Mouse (Mus musculus) adrenal gland, postnatal 25 days (tissue): ENCODE measurements at regions not wholly inside any gene's neighbourhood (a gene's known extent, or its start where the extent isn't known, plus 50 kb on each side); places are given as distances from the start of the nearest gene placed in this dataset.

Experiments used
- DNase-seq: peaks from one replicate; pipeline ENCODE4 v3.0.0; 2021; ENCODE audit warnings: mixed read lengths

DNA sequence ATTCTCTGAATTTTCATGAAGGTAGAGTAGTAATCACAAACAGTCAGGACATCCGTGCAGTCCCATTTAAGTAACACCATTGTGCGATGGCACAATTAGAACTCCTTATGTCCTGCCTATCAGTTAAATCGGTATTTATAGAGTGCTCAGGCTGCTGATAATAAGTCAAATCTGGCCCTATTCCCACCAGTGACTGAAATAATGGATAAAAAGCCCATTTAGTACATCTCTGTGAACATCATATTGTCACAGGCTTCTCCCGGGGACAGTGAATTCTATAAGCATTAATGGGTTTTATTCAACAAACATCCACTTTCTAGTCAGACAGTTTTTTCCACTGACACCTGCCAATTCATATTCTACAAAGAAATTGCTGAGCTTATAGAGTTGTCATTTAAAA lies 296.1 kb downstream of the Icos start:
- DNase-seq: no peak

GRCm38 (mm10) chr1:61274244-61274643 lies 296.5 kb downstream of the Icos start:
- no peak for DNase-seq

GRCm38 (mm10) chr1:61277170-61277710 lies 299.5 kb downstream of the Icos start:
- DNase-seq: no peak

DNA sequence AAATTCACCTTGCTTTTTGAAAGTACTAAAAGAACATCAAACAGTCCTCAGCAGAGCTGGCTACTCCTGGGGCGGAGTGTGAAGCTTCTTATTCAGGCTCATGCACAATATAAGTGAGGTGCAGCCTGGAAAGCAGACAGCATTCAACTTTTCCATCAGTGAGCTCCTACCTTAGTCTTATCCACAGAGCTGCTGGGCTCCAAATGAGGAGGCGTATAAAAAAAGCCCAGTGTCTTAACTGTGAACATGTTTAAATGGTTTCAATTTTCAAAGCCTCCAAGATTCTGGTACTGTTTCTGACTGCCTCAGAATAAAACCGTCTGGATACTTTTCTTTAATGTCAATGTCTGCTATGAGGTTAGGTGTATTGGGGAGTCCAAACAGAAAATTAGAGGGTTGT lies 310.5 kb downstream of the Icos start:
- no peak for DNase-seq

DNA sequence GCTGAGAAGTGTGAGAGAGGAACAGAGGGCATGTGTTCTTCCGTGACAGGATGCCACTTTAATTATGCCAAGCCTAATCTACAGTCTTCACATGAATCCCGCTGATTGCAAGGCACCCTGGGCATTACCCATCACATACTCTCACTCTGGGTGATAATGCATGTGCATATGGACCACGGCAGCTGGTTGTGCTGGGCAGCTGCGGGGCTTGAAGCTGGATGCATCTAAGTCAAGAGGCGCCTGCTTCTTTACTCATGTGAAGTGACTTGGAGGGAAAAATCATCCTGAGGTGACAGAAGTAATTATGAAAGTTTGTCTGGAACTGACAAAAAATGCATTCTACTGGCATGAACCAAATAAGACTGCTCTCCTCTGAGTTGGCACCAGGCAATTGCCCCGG lies 311.2 kb downstream of the Icos start:
- no peak for DNase-seq

GRCm38 (mm10) chr1:61289552-61289951 lies 311.8 kb downstream of the Icos start:
- no peak for DNase-seq

DNA sequence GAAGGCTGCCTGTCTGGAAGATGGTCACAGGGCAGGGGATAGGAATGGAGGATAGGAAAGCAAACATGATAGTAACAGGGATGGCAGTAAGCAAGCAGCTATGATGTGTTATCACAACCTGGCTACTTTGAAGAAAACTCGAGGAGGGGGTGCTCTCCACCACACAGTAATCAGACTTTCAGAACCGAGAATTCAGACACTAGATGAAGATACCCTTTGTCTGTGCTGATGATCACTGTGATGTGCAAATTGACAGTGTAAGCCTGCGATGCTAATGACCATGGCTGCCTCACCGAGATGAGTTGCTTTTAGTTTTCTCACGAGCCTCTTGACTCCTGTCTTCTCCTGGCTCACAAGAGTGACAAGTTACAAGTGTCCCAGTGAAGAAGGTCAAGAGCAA lies 315.4 kb downstream of the Icos start:
- DNase-seq: no peak

- no peak for DNase-seq
These were observed 317.5 kb downstream of the Icos start for GRCm38 (mm10) chr1:61295219-61295618.

GRCm38 (mm10) chr1:61296831-61297230 lies 319.1 kb downstream of the Icos start:
- no peak for DNase-seq

DNA sequence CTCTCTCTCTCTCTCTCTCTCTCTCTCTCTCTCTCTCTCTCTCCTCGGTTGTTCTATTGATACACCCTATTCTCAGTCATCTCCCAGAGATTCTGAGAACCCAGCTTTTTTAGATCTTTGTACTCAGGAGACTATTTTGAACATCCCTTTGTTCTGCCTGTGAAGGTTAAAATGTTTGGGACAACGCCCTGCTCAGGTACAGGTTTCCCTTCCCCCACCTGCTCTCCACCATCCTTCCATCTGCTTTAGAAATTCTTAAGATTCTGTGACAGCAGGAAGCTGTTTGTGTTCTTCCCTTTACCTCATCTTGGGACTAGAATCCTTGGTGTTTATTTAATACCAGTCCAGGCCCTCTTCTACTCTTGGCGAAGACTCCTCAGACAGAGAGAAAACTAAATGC lies 319.6 kb downstream of the Icos start:
- DNase-seq: no peak

GRCm38 (mm10) chr1:61298064-61298463 lies 320.3 kb downstream of the Icos start:
- no peak for DNase-seq

GRCm38 (mm10) chr1:61298779-61299178 lies 321.1 kb downstream of the Icos start:
- DNase-seq: no peak

DNA sequence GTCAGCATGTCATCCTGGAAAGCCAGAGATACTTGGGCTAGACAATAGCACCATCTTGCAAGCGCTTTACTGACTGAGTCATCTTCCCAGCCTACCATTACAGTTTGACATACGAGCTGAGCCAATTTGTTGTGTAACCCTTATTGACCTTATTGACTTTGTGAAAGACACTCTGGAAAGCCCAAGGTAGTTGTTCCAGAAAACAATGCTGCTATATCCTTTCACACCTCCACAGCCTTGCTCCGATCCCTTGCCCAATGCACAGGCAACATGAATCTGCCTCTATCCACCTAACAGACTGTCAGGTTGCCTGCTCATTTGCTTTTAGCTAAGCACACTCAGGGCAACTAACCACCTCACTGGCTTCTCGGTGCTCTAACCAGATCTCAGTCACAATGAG lies 322.8 kb downstream of the Icos start:
- no peak for DNase-seq

- DNase-seq: no peak
These were observed 323.6 kb downstream of the Icos start for GRCm38 (mm10) chr1:61301041-61302030.

GRCm38 (mm10) chr1:61302570-61303071 lies 324.9 kb downstream of the Icos start:
- DNase-seq: no peak

GRCm38 (mm10) chr1:61306296-61306695 lies 328.6 kb downstream of the Icos start:
- DNase-seq: no peak

DNA sequence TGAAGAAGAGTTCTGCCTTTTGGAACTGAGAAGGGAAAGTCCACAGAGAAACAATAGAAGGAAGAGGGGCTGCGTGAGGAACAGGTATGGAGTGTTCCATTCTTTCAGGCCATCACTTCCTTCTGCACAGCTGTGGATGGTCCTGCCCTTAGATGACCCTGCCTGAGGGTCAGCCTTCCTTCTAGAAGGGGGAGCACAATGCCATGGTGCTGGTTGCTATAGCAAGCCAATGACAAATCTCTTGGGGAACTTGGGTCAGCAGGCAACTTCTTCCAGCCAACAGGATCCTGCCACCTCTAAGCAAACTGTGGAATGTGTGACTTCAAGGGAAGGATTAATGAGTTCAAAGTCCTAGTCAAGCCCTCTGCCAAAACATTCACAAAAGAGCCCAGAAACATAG lies 329.1 kb upstream of the Pard3b start:
- DNase-seq: no peak

GRCm38 (mm10) chr1:61310063-61310760 lies 328.4 kb upstream of the Pard3b start:
- DNase-seq: no peak

- no peak for DNase-seq
These were observed 327.9 kb upstream of the Pard3b start for GRCm38 (mm10) chr1:61310761-61311090.

- DNase-seq: no peak
These were observed 325.4 kb upstream of the Pard3b start for GRCm38 (mm10) chr1:61313196-61313595.

DNA sequence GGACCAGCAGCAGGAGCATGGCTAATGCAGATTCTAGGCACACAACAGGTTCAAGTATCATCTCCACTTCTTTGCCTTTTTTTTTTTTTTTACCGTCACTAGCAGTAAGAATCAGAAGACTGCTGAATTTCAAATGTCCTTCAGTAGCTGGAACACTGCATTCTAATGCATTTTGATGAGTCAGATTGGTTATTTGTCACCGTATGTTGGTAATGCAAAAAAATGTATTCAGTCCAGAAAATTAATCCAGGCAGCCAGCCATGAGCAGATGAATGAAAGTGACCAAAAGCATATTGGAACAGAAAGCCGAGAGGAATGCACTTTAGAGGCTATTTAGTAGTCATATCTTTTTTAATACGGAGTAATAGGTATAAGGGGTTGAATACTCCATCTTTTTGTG lies 322.4 kb upstream of the Pard3b start:
- no peak for DNase-seq

- DNase-seq: no peak
These were observed 321.9 kb upstream of the Pard3b start for GRCm38 (mm10) chr1:61316736-61317135.

DNA sequence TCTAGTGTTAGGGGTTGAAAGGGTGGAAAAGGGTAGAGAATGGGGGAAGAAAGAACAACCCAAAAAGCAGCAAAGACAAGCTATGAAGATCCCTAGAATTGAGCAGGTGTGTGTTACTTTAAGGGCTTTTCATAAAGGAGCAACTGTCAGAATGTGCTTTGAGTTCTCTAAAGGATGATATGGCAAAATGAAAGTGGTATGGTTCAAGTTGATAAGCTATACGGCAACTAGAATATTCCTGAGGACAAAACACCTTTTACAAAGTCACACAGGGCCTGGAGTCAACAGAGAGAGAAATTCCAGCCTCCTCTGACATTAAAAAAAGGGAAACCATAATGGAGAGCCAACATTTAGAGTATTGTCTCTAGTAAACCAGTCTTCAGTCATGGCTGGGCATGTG lies 320.6 kb upstream of the Pard3b start:
- no peak for DNase-seq
